ENCODE assay signal across 17 mouse cellular contexts in the genomic region with DNA sequence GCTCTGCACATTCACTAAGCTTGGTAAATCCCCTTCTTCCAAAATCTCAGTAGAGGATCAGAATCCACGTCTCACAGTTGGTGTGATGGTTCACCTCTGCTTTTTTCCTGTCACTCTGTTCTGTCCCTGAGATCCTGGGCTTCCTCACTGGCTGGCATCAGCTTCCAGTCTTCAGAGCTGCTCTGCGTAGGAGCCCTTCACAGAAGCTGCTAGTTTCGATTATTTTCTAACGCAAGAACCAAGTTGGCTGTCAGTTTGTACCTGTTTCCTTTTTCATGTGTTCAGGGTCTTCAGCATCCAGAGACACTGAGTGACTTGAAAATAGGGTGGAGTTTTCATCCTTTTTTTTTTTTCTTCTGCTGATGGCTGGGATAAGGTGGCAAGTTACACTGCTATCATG. TPM values are rescaled to one million over a fixed set of nuclear protein-coding genes. Genes with fewer than 3 reads are reported as not detected.
DNase-seq lines count a peak whose midpoint lies in the region; ATAC-seq and TF ChIP-seq lines count a peak whose summit lies in the region.
"Had no signal": no experiment of that assay in that cellular context is flagged by ENCODE, and none has a peak within 500 bp of the region (broad histone marks: within the 10 kb centered on the region; RNA-seq: fewer than 3 reads in every experiment).

No protein-coding gene starts in this region.

- H3K9me3 ChIP-seq in midbrain, embryonic 15.5 days = no peaks in the 10 kb centered on the region
- H3K9me3 ChIP-seq in midbrain, embryonic 10.5 days (replicated peaks) = no peaks in the 10 kb centered on the region
- H3K9me3 ChIP-seq in CH12.LX (replicated peaks; ENCODE audit: low read length) = no peaks in the 10 kb centered on the region
- H3K9me3 ChIP-seq: G1E had no signal

- no peaks in the 10 kb centered on the region for H3K4me1 ChIP-seq in midbrain, embryonic 15.5 days
- peaks cover 11% of the 10 kb centered on the region; the same call in 1 of the 2 replicates for H3K4me1 ChIP-seq in midbrain, embryonic 10.5 days
- peaks cover 10 to 31% of the 10 kb centered on the region in 2 experiments for H3K4me1 ChIP-seq in CH12.LX (ENCODE audit: control insufficient read depth in 1 of 2, insufficient read depth in 2 of 2)
- peaks cover 4% of the 10 kb centered on the region for H3K4me1 ChIP-seq in olfactory bulb, adult 2 months (ENCODE audit: control insufficient read depth, insufficient read depth, low read length)

- H3K27me3 ChIP-seq in midbrain, embryonic 15.5 days (replicated peaks) = no peaks in the 10 kb centered on the region
- no peaks in the 10 kb centered on the region for H3K27me3 ChIP-seq in midbrain, embryonic 10.5 days (ENCODE audit: low read depth, poor library complexity, severe bottlenecking)
- no peaks in the 10 kb centered on the region for H3K27me3 ChIP-seq in CH12.LX (replicated peaks)
- H3K27me3 ChIP-seq: Patski had no signal

- H3K9ac ChIP-seq in midbrain, embryonic 15.5 days = no peak overlapping the region
- peak overlapping the region; percentile 70 for H3K9ac ChIP-seq in CH12.LX (ENCODE audit: insufficient read depth, low read depth)

- peaks cover 2% of the 10 kb centered on the region; the same call in 1 of the 2 replicates for H3K79me2 ChIP-seq in CH12.LX (replicated peaks; ENCODE audit: control insufficient read depth, extremely low read depth, insufficient read depth, poor library complexity, severe bottlenecking)

- no peak for TF ChIP-seq POLR2A in CH12.LX (IDR thresholded peaks at IDR 0.05; ENCODE audit: low read depth, low read length)
- TF ChIP-seq POLR2A in olfactory bulb, adult 2 months (IDR thresholded peaks at IDR 0.05; ENCODE audit: insufficient read depth, low read depth, low read length) = no peak

- no peak for TF ChIP-seq RAD21 in CH12.LX (IDR thresholded peaks at IDR 0.05; ENCODE audit: low read depth, low read length)

- no peak for TF ChIP-seq EP300 in CH12.LX (IDR thresholded peaks at IDR 0.05; ENCODE audit: low read length)

- intact Hi-C loops in heart, postnatal 36 days (cut with DNase I) = no loop called here

- H3K27ac ChIP-seq in layer of hippocampus, adult 2 months = peak overlapping the region; percentile 59; the same call in 1 of the 2 replicates
- no peak overlapping the region for H3K27ac ChIP-seq in midbrain, embryonic 15.5 days
- H3K27ac ChIP-seq in midbrain, embryonic 10.5 days (replicated peaks) = no peak overlapping the region
- H3K27ac ChIP-seq in CH12.LX (ENCODE audit: insufficient read depth, low read depth) = peak overlapping the region; percentile 84
- H3K27ac ChIP-seq in olfactory bulb, adult 2 months (ENCODE audit: insufficient read depth, low read depth, low read length) = peak overlapping the region; percentile 53

- no peak for DNase-seq in layer of hippocampus, adult 2 months (ENCODE audit: low spot score in 2 of 2)
- no peak for DNase-seq in layer of hippocampus, adult 9-10 months (ENCODE audit: low spot score)
- no peak for DNase-seq in midbrain, embryonic 10.5 days (ENCODE audit: low spot score)
- no peak for DNase-seq in CH12.LX (ENCODE audit: extremely low read depth)
- no peak for DNase-seq in heart, postnatal 36 days
- no peak for DNase-seq in spleen, adult 12 weeks (ENCODE audit: low spot score)
- DNase-seq: B cell, adult 2 months; cerebellum, adult 11 months; cerebellum, adult 11-12 months; cerebellum, adult 18-20 months had no signal

- TF ChIP-seq CTCF in layer of hippocampus, adult 2 months (conservative IDR thresholded peaks at IDR 0.05) = no peak
- TF ChIP-seq CTCF in CH12.LX (conservative IDR thresholded peaks at IDR 0.05 in 1 of 2, IDR thresholded peaks at IDR 0.05 in 1 of 2; ENCODE audit: low read depth in 2 of 2, low read length in 2 of 2) = no peak
- no peak for TF ChIP-seq CTCF in olfactory bulb, adult 2 months (IDR thresholded peaks at IDR 0.05; ENCODE audit: insufficient read depth, low read depth, low read length)

- no peaks in the 10 kb centered on the region for H3K36me3 ChIP-seq in midbrain, embryonic 15.5 days (replicated peaks)
- no peaks in the 10 kb centered on the region for H3K36me3 ChIP-seq in midbrain, embryonic 10.5 days
- H3K36me3 ChIP-seq in CH12.LX (replicated peaks in 1 of 2; ENCODE audit: control insufficient read depth in 1 of 2, insufficient read depth in 1 of 2, low read length in 1 of 2) = peaks cover 0 to 6% of the 10 kb centered on the region in 2 experiments
- H3K36me3 ChIP-seq: G1E had no signal

- no peak for ATAC-seq in midbrain, embryonic 15.5 days (replicated peaks)
- ATAC-seq: activated CD4-positive, CD25-positive, alpha-beta regulatory T cell, adult 4 months; CD4-positive, CD25-positive, alpha-beta regulatory T cell, adult 4 months; Patski had no signal

- no peak overlapping the region for H3K4me3 ChIP-seq in layer of hippocampus, adult 2 months
- no peak overlapping the region for H3K4me3 ChIP-seq in midbrain, embryonic 15.5 days
- no peak overlapping the region for H3K4me3 ChIP-seq in midbrain, embryonic 10.5 days
- H3K4me3 ChIP-seq in CH12.LX (replicated peaks in 1 of 3; ENCODE audit: low read depth in 2 of 3, low read length in 2 of 3, poor library complexity in 1 of 3) = peak overlapping the region in 2 of 3 experiments; percentile 10 to 12
- H3K4me3 ChIP-seq in olfactory bulb, adult 2 months (ENCODE audit: insufficient read depth, low read depth, low read length) = no peak overlapping the region

- in situ Hi-C loops in CH12.LX (cut with MboI; ENCODE audit: low pct_ligation_motif_present, low pct_unique_long_range_greater_than_20kb, low sequenced_read_pairs) = no loop called here

- dilution Hi-C loops in CH12.LX (cut with MboI; ENCODE audit: extremely low pct_ligation_motif_present, extremely low pct_unique_long_range_greater_than_20kb, low sequenced_read_pairs) = no loop called here

- H3K4me2 ChIP-seq in midbrain, embryonic 15.5 days = peak overlapping the region; percentile 12; the same call in 1 of the 2 replicates
- peak overlapping the region; percentile 85 for H3K4me2 ChIP-seq in CH12.LX (ENCODE audit: insufficient read depth, low read depth, poor library complexity, severe bottlenecking)

- 76% methylated on average over 4 of the region's 4 CpGs for WGBS in midbrain, embryonic 15.5 days
- 76% methylated on average over 4 of the region's 4 CpGs for WGBS in midbrain, embryonic 10.5 days
- 68% methylated on average over 4 of the region's 4 CpGs for WGBS in olfactory bulb, adult 2 months

TF ChIP-seq in CH12.LX, 34 proteins besides CTCF, POLR2A, EP300 and RAD21 (continues in another document):
- 0 out of 2 replicates have a peak, but pooled peaks have one; percentile 8 for TF ChIP-seq SMC3 (IDR thresholded peaks at IDR 0.05; ENCODE audit: low read depth, low read length)
- no peak; the same call in 1 of the 2 replicates for TF ChIP-seq IRF4 (IDR thresholded peaks at IDR 0.05; ENCODE audit: low read depth, low read length)
- TF ChIP-seq MAZ (IDR thresholded peaks at IDR 0.05; ENCODE audit: low read depth, low read length) = no peak
- peak; percentile 75 for TF ChIP-seq ZNF384 (IDR thresholded peaks at IDR 0.05; ENCODE audit: low read depth, low read length)
- TF ChIP-seq USF2 (conservative IDR thresholded peaks at IDR 0.05; ENCODE audit: low read depth, low read length) = no peak
- no peak for TF ChIP-seq JUND (conservative IDR thresholded peaks at IDR 0.05; ENCODE audit: low read depth, low read length)
- TF ChIP-seq NRF1 (IDR thresholded peaks at IDR 0.05; ENCODE audit: low read depth, low read length) = no peak
- peak; percentile 65; the same call in 1 of the 2 replicates for TF ChIP-seq SIN3A (IDR thresholded peaks at IDR 0.05; ENCODE audit: low read length)
- TF ChIP-seq UBTF (IDR thresholded peaks at IDR 0.05; ENCODE audit: low read depth, low read length) = no peak
- no peak for TF ChIP-seq ELF1 (IDR thresholded peaks at IDR 0.05; ENCODE audit: low read depth, low read length)
- TF ChIP-seq GABPA (IDR thresholded peaks at IDR 0.05; ENCODE audit: insufficient replicate concordance, low read depth, low read length) = no peak
- TF ChIP-seq TCF12 (IDR thresholded peaks at IDR 0.05; ENCODE audit: low read depth, low read length) = no peak
- TF ChIP-seq MAFK (IDR thresholded peaks at IDR 0.05; ENCODE audit: insufficient replicate concordance, low read length) = no peak
- no peak for TF ChIP-seq ZKSCAN1 (IDR thresholded peaks at IDR 0.05; ENCODE audit: borderline replicate concordance, low read depth, low read length)
- TF ChIP-seq ETS1 (conservative IDR thresholded peaks at IDR 0.05; ENCODE audit: low read depth, low read length) = no peak
- TF ChIP-seq ZMIZ1 (IDR thresholded peaks at IDR 0.05; ENCODE audit: low read depth, low read length) = 0 out of 2 replicates have a peak, but pooled peaks have one; percentile 33
- TF ChIP-seq MAX (IDR thresholded peaks at IDR 0.05; ENCODE audit: low read length) = peak; percentile 4
- no peak for TF ChIP-seq TBP (conservative IDR thresholded peaks at IDR 0.05; ENCODE audit: low read depth, low read length)
- peak; percentile 85; the same call in 1 of the 2 replicates for TF ChIP-seq CHD1 (IDR thresholded peaks at IDR 0.05; ENCODE audit: low read depth, low read length)
- TF ChIP-seq KAT2A (IDR thresholded peaks at IDR 0.05; ENCODE audit: insufficient replicate concordance, low read length) = no peak
- 0 out of 2 replicates have a peak, but pooled peaks have one; percentile 0 for TF ChIP-seq CHD2 (IDR thresholded peaks at IDR 0.05; ENCODE audit: low read length)
- TF ChIP-seq MXI1 (IDR thresholded peaks at IDR 0.05; ENCODE audit: low read depth, low read length) = peak; percentile 52; the same call in 1 of the 2 replicates
- no peak for TF ChIP-seq HCFC1 (IDR thresholded peaks at IDR 0.05; ENCODE audit: low read depth, low read length)
- no peak for TF ChIP-seq NELFE (IDR thresholded peaks at IDR 0.05; ENCODE audit: low read depth, low read length)
- TF ChIP-seq JUN (IDR thresholded peaks at IDR 0.05; ENCODE audit: insufficient read depth, low read depth, low read length) = no peak
- TF ChIP-seq PAX5 (IDR thresholded peaks at IDR 0.05; ENCODE audit: low read length) = no peak
- TF ChIP-seq POLR2AphosphoS2 (IDR thresholded peaks at IDR 0.05; ENCODE audit: low read depth, low read length) = 0 out of 2 replicates have a peak, but pooled peaks have one; percentile 48

RNA-seq across cellular contexts. Expression of gene Dgkg, which starts 15.0 kb away (rescaled TPM):
- 100 to 1,000 TPM; 199 to 231 TPM for total RNA-seq in layer of hippocampus, adult 2 months (2021)
- polyA plus RNA-seq in midbrain, embryonic 15.5 days (2015; fragmentation: Nextera tagmentation; extraction: Ambion mirVana) = 2.0 and 2.6 TPM in 2 replicates
- polyA plus RNA-seq in midbrain, embryonic 10.5 days (2016; fragmentation: Nextera tagmentation; extraction: Ambion mirVana) = 0.07 and 0.10 TPM in 2 replicates
- 7.2 and 9.2 TPM in 2 replicates for total RNA-seq in CH12.LX (2012; rRNA removed)
- 2.3 and 3.0 TPM in 2 replicates for total RNA-seq in CH12.LX (2014; rRNA removed)
- polyA plus RNA-seq in CH12.LX (2012; ENCODE audit: insufficient read length, low read depth) = 2.0 TPM in 2 replicates
- polyA plus RNA-seq in olfactory bulb, adult 2 months (2012; ENCODE audit: insufficient read depth, insufficient read length, low replicate concordance, missing spikeins) = not detected in 2 replicates
- total RNA-seq in heart, postnatal 36 days (2021) = under 1 TPM; 0.41 to 0.42 TPM
- total RNA-seq: MEL had no signal
- polyA plus RNA-seq: G1E had no signal

Comparison
In these comparisons a context has a peak if more than half of its experiments do, and no peak if none do; other contexts are left out.
1. H3K27ac ChIP-seq: peak in layer of hippocampus, adult 2 months (single experiment), CH12.LX (single experiment) and olfactory bulb, adult 2 months (single experiment); none in midbrain, embryonic 15.5 days (single experiment) and midbrain, embryonic 10.5 days (single experiment).
2. H3K4me3 ChIP-seq: peak in CH12.LX (2 of 3); none in layer of hippocampus, adult 2 months (single experiment), midbrain, embryonic 15.5 days (single experiment), midbrain, embryonic 10.5 days (single experiment) and olfactory bulb, adult 2 months (single experiment).